Mouse (Mus musculus) ES-E14 (cell line): ENCODE results near the gene Chrm3. TPM values are rescaled to one million over a fixed set of nuclear protein-coding genes. Genes with fewer than 3 reads are reported as not detected.
A peak's percentile ranks its signal among the peaks of the same experiment; 100 is the strongest.

ENCODE experiments used
- DNase-seq: peaks from one replicate; pipeline ENCODE4 v3.0.0-alpha.2; 2013; ENCODE audit warnings: low read depth, low spot score
- H3K27ac ChIP-seq: 2 replicates; pipeline ENCODE4 v1.5.1; 2012; ENCODE audit warnings: low read depth, mild to moderate bottlenecking, low read length, moderate library complexity, mixed read lengths; ENCODE audit not compliant: poor library complexity, insufficient read depth, severe bottlenecking
- H3K36me3 ChIP-seq: 2 replicates; pipeline ENCODE4 v1.6.1; 2012; ENCODE audit warnings: mild to moderate bottlenecking, low read length, moderate library complexity, mixed read lengths; ENCODE audit not compliant: control insufficient read depth, poor library complexity, insufficient read depth, severe bottlenecking
- H3K4me1 ChIP-seq, 2 experiments: fragments of 150-350 bp in 1 of 2; sonication (generic) in 1 of 2; 2 replicates each; pipeline ENCODE4 v1.6.1; 2012; ENCODE audit warnings: low read length in 2 of 2, mild to moderate bottlenecking in 1 of 2, mixed read lengths in 1 of 2; ENCODE audit not compliant: control insufficient read depth in 2 of 2, insufficient read depth in 2 of 2, poor library complexity in 1 of 2
- H3K4me3 ChIP-seq, 2 experiments: fragments of 150-350 bp in 1 of 2; sonication (generic) in 1 of 2; 2 replicates each; pipeline ENCODE4 v1.5.1; 2012; ENCODE audit warnings: low read length in 2 of 2, low read depth in 1 of 2, mild to moderate bottlenecking in 1 of 2, mixed read lengths in 1 of 2; ENCODE audit not compliant: insufficient read depth in 1 of 2, poor library complexity in 1 of 2, severe bottlenecking in 1 of 2
- H3K9ac ChIP-seq: 2 replicates; pipeline ENCODE4 v1.6.1; 2012; ENCODE audit warnings: low read depth, mild to moderate bottlenecking, low read length, mixed read lengths; ENCODE audit not compliant: poor library complexity, insufficient read depth, severe bottlenecking
- H3K9me3 ChIP-seq: fragments of 150-350 bp; sonication (generic); 2 replicates; pipeline ENCODE4 v1.6.1; 2012; ENCODE audit warnings: low read depth, mild to moderate bottlenecking, low read length; ENCODE audit not compliant: control insufficient read depth, insufficient read depth
- CHD2 ChIP-seq: IDR thresholded peaks from 2 replicates; pipeline ENCODE4 v1.6.1; 2014; ENCODE audit warnings: mild to moderate bottlenecking, low read depth, low read length, inconsistent platforms
- HCFC1 ChIP-seq: IDR thresholded peaks from 2 replicates; pipeline ENCODE4 v1.6.1; 2012; ENCODE audit warnings: low read length, inconsistent platforms, borderline replicate concordance; ENCODE audit not compliant: insufficient read depth
- MAFK ChIP-seq: IDR thresholded peaks from 2 replicates; pipeline ENCODE4 v1.6.1; 2014; ENCODE audit warnings: mild to moderate bottlenecking, low read depth, low read length, inconsistent platforms; ENCODE audit not compliant: insufficient read depth
- ZC3H11A ChIP-seq: IDR thresholded peaks from 2 replicates; pipeline ENCODE4 v1.6.1; 2012; ENCODE audit warnings: low read depth, mild to moderate bottlenecking, inconsistent platforms, low read length, borderline replicate concordance
- ZNF384 ChIP-seq: IDR thresholded peaks from 2 replicates; pipeline ENCODE4 v1.6.1; 2012; ENCODE audit warnings: low read depth, low read length, inconsistent platforms
- in situ Hi-C, 2 experiments: fragments of 600-800 bp; cut with MboI; formaldehyde crosslinking; loops; one replicate each; pipeline ENCODE4 v1.15.1; 2025; ENCODE audit warnings: low sequenced_read_pairs in 2 of 2, inconsistent platforms in 1 of 2; ENCODE audit not compliant: unreplicated experiment in 2 of 2
- total RNA-seq: library from RNA; depleted of rRNA; stranded (reverse); fragments of 300-350 nt; gene quantifications from 2 replicates; pipeline ENCODE4 v1.2.3, GENCODE M21; 2012

Gene Chrm3
- total RNA-seq, 1 experiment: 2.7 TPM

DNA sequence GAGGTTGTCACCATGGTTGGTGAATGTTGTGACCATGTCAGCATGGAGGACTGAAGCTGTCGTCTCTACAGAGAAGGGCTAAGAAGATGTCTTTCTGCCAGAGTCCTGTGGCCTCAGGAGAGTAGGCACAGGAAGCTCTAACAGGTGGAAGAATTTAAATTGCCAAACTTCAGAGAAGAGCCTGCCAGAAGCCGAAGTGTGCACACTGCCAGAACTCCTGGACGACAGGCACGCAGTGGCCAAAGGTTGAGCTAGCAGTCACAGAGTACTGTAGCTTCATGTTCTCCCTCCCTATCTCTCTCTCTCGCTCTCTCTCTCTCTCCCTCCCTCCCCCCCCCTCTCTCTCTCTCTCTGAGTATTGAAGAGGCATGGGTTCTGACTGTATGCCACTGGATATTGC, 4.9 kb downstream of the Chrm3 start:
- Histone ChIP-seq H3K27ac (no peak overlapping the region), H3K4me3 (no peak overlapping the region), H3K9ac (no peak overlapping the region), H3K4me1 (no peaks in the 10 kb centered on the region; a peak in 1 of 4 replicates), H3K9me3 (no peaks in the 10 kb centered on the region), H3K36me3 (no peaks in the 10 kb centered on the region)
- TF ChIP-seq ZC3H11A (no peak), CHD2 (no peak), ZNF384 (no peak), MAFK (no peak), HCFC1 (no peak)
- in situ Hi-C loops: no loop called here
- DNase-seq: no peak

DNA sequence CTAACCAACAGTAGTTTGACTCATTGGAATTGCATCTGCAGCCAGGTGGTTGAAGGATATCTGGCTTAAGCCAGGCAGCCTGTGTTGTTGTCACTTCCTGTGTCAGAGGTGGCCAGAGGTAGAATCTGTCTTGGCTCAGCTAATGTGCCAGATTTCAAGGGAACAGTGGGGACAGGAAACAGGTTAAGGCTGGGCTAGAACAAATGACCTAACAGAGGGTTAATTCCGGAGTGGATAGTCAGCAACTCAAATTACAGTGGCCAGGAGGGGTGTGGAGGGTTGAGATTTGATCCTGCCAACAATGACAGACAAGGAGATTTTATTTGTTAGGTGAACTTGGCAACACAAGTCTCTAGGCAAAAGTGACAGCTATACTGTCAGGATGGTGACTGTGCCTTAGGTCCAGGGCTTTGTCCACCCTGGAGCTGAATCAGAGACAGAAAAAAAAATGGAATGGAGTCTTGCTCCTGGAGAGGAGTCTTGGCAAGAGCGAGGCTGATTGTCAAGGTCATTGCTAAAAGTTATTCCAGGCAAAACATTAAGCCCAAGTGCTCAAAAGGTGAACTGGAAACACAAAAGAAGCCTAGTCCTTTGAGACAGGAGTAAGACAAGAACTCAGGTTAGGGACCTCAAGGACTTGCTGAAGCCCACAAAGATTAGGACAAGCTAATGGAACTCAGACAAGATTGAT, 5.6 kb downstream of the Chrm3 start:
- Histone ChIP-seq H3K9me3 (no peaks in the 10 kb centered on the region), H3K36me3 (no peaks in the 10 kb centered on the region), H3K9ac (no peak overlapping the region), H3K27ac (no peak overlapping the region), H3K4me3 (no peak overlapping the region), H3K4me1 (no peaks in the 10 kb centered on the region)
- no peak for TF ChIP-seq ZNF384
- no peak for TF ChIP-seq MAFK
- TF ChIP-seq HCFC1: no peak
- no peak for TF ChIP-seq CHD2
- no peak for TF ChIP-seq ZC3H11A
- DNase-seq: no peak
- in situ Hi-C loops: no loop called here

DNA sequence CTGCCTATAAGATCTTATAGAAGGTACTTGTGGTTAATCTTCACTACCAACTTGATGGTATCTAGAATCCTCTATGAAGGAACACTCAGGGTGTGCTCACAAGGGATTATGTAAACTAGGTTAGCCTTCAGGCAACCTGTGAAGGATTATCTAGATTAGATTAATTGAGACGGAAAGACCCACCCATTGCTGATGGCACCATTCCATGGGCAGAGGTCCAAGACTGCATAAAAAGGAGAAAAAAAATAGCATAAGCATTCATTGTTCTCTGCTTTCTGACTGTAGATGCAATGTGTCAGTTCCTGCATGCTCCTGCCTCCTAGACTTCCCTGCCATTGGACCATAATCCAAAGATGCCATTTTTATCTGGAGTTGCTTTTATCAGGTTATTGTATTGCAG, 8.5 kb downstream of the Chrm3 start:
- H3K36me3 ChIP-seq: no peaks in the 10 kb centered on the region
- in situ Hi-C loops: no loop called here
- DNase-seq: no peak
- H3K4me3 ChIP-seq: no peak overlapping the region
- TF ChIP-seq HCFC1 (no peak), CHD2 (no peak), ZNF384 (no peak), ZC3H11A (no peak), MAFK (no peak)
- H3K27ac ChIP-seq: no peak overlapping the region
- no peaks in the 10 kb centered on the region for H3K4me1 ChIP-seq
- H3K9me3 ChIP-seq: no peaks in the 10 kb centered on the region
- H3K9ac ChIP-seq: no peak overlapping the region

DNA sequence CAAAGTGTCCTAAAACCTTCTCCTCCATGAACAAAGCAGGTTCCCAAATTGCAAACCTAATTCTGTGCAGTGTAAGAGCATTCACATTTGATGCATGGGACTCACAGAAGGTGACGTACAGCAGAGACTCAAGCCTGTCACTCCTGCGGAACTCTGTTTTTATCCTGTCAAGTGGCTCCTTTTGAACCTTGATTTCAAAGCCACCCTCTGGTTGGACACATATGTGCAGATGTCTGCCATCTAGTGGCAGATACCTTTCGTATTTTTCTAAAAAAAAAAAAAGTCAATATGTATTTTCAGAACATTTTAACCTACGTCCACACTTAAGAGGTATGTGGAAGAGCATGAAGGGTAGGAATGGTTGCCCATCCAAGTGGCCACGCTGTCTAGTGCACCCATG, 16.3 kb downstream of the Chrm3 start:
- no peaks in the 10 kb centered on the region for H3K36me3 ChIP-seq
- H3K9ac ChIP-seq: no peak overlapping the region
- no peaks in the 10 kb centered on the region for H3K4me1 ChIP-seq
- in situ Hi-C loops: loop anchor here in 1 of 2 experiments (25.0 kb wide), 1 partner anchor 457 kb away; no protein-coding TSS in a partner anchor
- H3K9me3 ChIP-seq: no peaks in the 10 kb centered on the region
- no peak overlapping the region for H3K4me3 ChIP-seq
- no peak overlapping the region for H3K27ac ChIP-seq
- TF ChIP-seq ZNF384 (peak; percentile 93), HCFC1 (no peak), ZC3H11A (no peak)
- peak; percentile 11 for DNase-seq

DNA sequence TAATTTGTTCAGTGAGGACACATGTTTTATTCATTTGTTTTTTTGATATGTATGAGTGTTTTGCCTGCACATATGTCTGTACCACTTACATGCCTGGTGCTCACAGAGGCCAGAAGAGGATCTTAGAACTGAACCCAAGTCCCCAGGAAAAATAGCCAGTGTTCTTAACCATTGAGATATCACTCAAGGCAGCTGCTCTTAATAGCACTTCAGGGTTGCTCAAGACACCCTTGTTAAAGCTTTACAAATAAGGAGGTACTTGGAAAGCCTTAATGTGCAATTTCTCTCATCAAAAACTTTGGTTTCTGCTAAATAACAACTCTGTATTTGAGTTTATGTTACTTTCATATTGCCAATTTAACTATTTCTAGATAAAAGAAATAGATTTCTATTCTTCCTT, 25.1 kb downstream of the Chrm3 start:
- Histone ChIP-seq H3K9me3 (no peaks in the 10 kb centered on the region), H3K4me1 (no peaks in the 10 kb centered on the region), H3K4me3 (no peak overlapping the region), H3K36me3 (no peaks in the 10 kb centered on the region), H3K9ac (no peak overlapping the region), H3K27ac (no peak overlapping the region)
- TF ChIP-seq MAFK (no peak), ZNF384 (no peak), HCFC1 (no peak), CHD2 (no peak), ZC3H11A (no peak)
- in situ Hi-C loops: loop anchor here in 1 of 2 experiments (25.0 kb wide), 1 partner anchor 448 kb away; no protein-coding TSS in a partner anchor
- no peak for DNase-seq
